Mouse (Mus musculus): ENCODE results near the gene Hivep3. TPM values are rescaled to one million over a fixed set of nuclear protein-coding genes. Genes with fewer than 3 reads are reported as not detected.
A peak's percentile ranks its signal among the peaks of the same experiment; 100 is the strongest.

Hivep3 gene
- polyA plus RNA-seq, 1 experiment from 2014 or later, result 24.0 TPM

GRCm38 (mm10) chr4:119806556-119806955 is 73.0 kb downstream of the Hivep3 start:
- 76% methylated on average over 2 of the region's 2 CpGs for WGBS

GRCm38 (mm10) chr4:119807359-119807758 is 73.8 kb downstream of the Hivep3 start:
- Histone ChIP-seq H3K4me2 (no peak overlapping the region), H3K9ac (no peak overlapping the region), H3K9me3 (no peaks in the 10 kb centered on the region), H3K27ac (no peak overlapping the region), H3K4me1 (peaks cover 4% of the 10 kb centered on the region; the same call in 1 of the 2 replicates), H3K36me3 (no peaks in the 10 kb centered on the region), H3K27me3 (0 out of 2 replicates have a peak, but pooled peaks cover 3% of the 10 kb centered on the region), H3K4me3 (no peak overlapping the region)
- WGBS, result 41% methylated on average over 2 of the region's 2 CpGs
- no peak for ATAC-seq (ENCODE audit: borderline replicate concordance, extremely low read depth, low FRiP score, low TSS enrichment)

More at GRCm38 (mm10) chr4:119806556-119806955, 73.0 kb downstream of the Hivep3 start:
- no peak overlapping the region for H3K4me2 ChIP-seq
- no peaks in the 10 kb centered on the region for H3K9me3 ChIP-seq
- H3K4me3 ChIP-seq, result no peak overlapping the region
- ATAC-seq (ENCODE audit: borderline replicate concordance, extremely low read depth, low FRiP score, low TSS enrichment), result no peak
- no peak overlapping the region for H3K27ac ChIP-seq
- H3K36me3 ChIP-seq, result no peaks in the 10 kb centered on the region
- no peaks in the 10 kb centered on the region for H3K4me1 ChIP-seq
- H3K9ac ChIP-seq, result no peak overlapping the region
- H3K27me3 ChIP-seq, result 0 out of 2 replicates have a peak, but pooled peaks cover 3% of the 10 kb centered on the region

GRCm38 (mm10) chr4:119809245-119809644 is 75.7 kb downstream of the Hivep3 start:
- Histone ChIP-seq H3K36me3 (no peaks in the 10 kb centered on the region), H3K9me3 (no peaks in the 10 kb centered on the region), H3K4me1 (peaks cover 19% of the 10 kb centered on the region), H3K9ac (no peak overlapping the region), H3K4me2 (no peak overlapping the region), H3K27ac (no peak overlapping the region), H3K4me3 (no peak overlapping the region), H3K27me3 (peaks cover 6% of the 10 kb centered on the region; the same call in 1 of the 2 replicates)
- WGBS, result 36% methylated on average over 5 of the region's 5 CpGs
- ATAC-seq (ENCODE audit: borderline replicate concordance, extremely low read depth, low FRiP score, low TSS enrichment), result 0 out of 2 replicates have a peak, but pooled peaks have one; percentile 12

- WGBS, result 6% methylated on average over 2 of the region's 2 CpGs
- H3K27ac ChIP-seq, result no peak overlapping the region
Observed at GRCm38 (mm10) chr4:119812775-119813174, 79.2 kb downstream of the Hivep3 start.

GRCm38 (mm10) chr4:119813500-119814184 is 80.1 kb downstream of the Hivep3 start:
- H3K4me2 ChIP-seq, result peak overlapping the region; percentile 88
- H3K9me3 ChIP-seq, result no peaks in the 10 kb centered on the region
- H3K4me1 ChIP-seq, result peaks cover 49% of the 10 kb centered on the region
- no peak overlapping the region for H3K27ac ChIP-seq
- H3K9ac ChIP-seq, result peak overlapping the region; percentile 50; the same call in 1 of the 2 replicates
- H3K4me3 ChIP-seq, result peak overlapping the region; percentile 52
- ATAC-seq (ENCODE audit: borderline replicate concordance, extremely low read depth, low FRiP score, low TSS enrichment), result 0 out of 2 replicates have a peak, but pooled peaks have one; percentile 46
- WGBS, result 15% methylated on average over 11 of the region's 12 CpGs
- peaks cover 11% of the 10 kb centered on the region for H3K27me3 ChIP-seq
- H3K36me3 ChIP-seq, result no peaks in the 10 kb centered on the region

More at GRCm38 (mm10) chr4:119812775-119813174, 79.2 kb downstream of the Hivep3 start:
- H3K36me3 ChIP-seq, result no peaks in the 10 kb centered on the region
- H3K27me3 ChIP-seq, result peaks cover 11% of the 10 kb centered on the region
- H3K9me3 ChIP-seq, result no peaks in the 10 kb centered on the region
- H3K9ac ChIP-seq, result no peak overlapping the region
- H3K4me2 ChIP-seq, result no peak overlapping the region
- H3K4me1 ChIP-seq, result peaks cover 49% of the 10 kb centered on the region
- H3K4me3 ChIP-seq, result no peak overlapping the region
- peak; percentile 23; the same call in 1 of the 2 replicates for ATAC-seq (ENCODE audit: borderline replicate concordance, extremely low read depth, low FRiP score, low TSS enrichment)

- peak overlapping the region; percentile 50 for H3K9ac ChIP-seq
- no peaks in the 10 kb centered on the region for H3K9me3 ChIP-seq
- H3K4me2 ChIP-seq, result peak overlapping the region; percentile 88
- WGBS, result 1% methylated on average over 47 of the region's 47 CpGs
- ATAC-seq (ENCODE audit: borderline replicate concordance, extremely low read depth, low FRiP score, low TSS enrichment), result 0 out of 2 replicates have a peak, but pooled peaks have one; percentile 33
- H3K4me1 ChIP-seq, result peaks cover 49% of the 10 kb centered on the region
- H3K4me3 ChIP-seq, result peak overlapping the region; percentile 52
- peaks cover 11% of the 10 kb centered on the region for H3K27me3 ChIP-seq
- no peaks in the 10 kb centered on the region for H3K36me3 ChIP-seq
- 0 out of 2 replicates have a peak overlapping the region, but pooled peaks have one; percentile 21 for H3K27ac ChIP-seq
Observed at GRCm38 (mm10) chr4:119814185-119815132, 80.9 kb downstream of the Hivep3 start.

GRCm38 (mm10) chr4:119815133-119815792 is 81.7 kb downstream of the Hivep3 start:
- peak overlapping the region; percentile 50 for H3K9ac ChIP-seq
- no peak for ATAC-seq (ENCODE audit: borderline replicate concordance, extremely low read depth, low FRiP score, low TSS enrichment)
- no peaks in the 10 kb centered on the region for H3K9me3 ChIP-seq
- H3K27me3 ChIP-seq, result peaks cover 9% of the 10 kb centered on the region
- 13% methylated on average over 7 of the region's 7 CpGs for WGBS
- peak overlapping the region; percentile 52 for H3K4me3 ChIP-seq
- peak overlapping the region; percentile 88 for H3K4me2 ChIP-seq
- H3K36me3 ChIP-seq, result no peaks in the 10 kb centered on the region
- peaks cover 49% of the 10 kb centered on the region for H3K4me1 ChIP-seq
- H3K27ac ChIP-seq, result 0 out of 2 replicates have a peak overlapping the region, but pooled peaks have one; percentile 54

GRCm38 (mm10) chr4:119815793-119816161 is 82.2 kb downstream of the Hivep3 start:
- peaks cover 49% of the 10 kb centered on the region for H3K4me1 ChIP-seq
- no peaks in the 10 kb centered on the region for H3K36me3 ChIP-seq
- H3K9ac ChIP-seq, result no peak overlapping the region
- ATAC-seq (ENCODE audit: borderline replicate concordance, extremely low read depth, low FRiP score, low TSS enrichment), result no peak
- H3K27ac ChIP-seq, result peak overlapping the region; percentile 54
- H3K4me2 ChIP-seq, result peak overlapping the region; percentile 88
- H3K4me3 ChIP-seq, result no peak overlapping the region
- H3K9me3 ChIP-seq, result no peaks in the 10 kb centered on the region
- peaks cover 8% of the 10 kb centered on the region for H3K27me3 ChIP-seq

GRCm38 (mm10) chr4:119816620-119817356 is 83.2 kb downstream of the Hivep3 start:
- no peak overlapping the region; the same call in 1 of the 2 replicates for H3K4me2 ChIP-seq
- H3K27ac ChIP-seq, result peak overlapping the region; percentile 54
- H3K27me3 ChIP-seq, result peaks cover 8% of the 10 kb centered on the region
- ATAC-seq (ENCODE audit: borderline replicate concordance, extremely low read depth, low FRiP score, low TSS enrichment), result peak; percentile 63; the same call in 1 of the 2 replicates
- no peak overlapping the region for H3K9ac ChIP-seq
- no peaks in the 10 kb centered on the region for H3K9me3 ChIP-seq
- no peak overlapping the region for H3K4me3 ChIP-seq
- WGBS, result 34% methylated on average over 7 of the region's 7 CpGs
- H3K36me3 ChIP-seq, result no peaks in the 10 kb centered on the region
- H3K4me1 ChIP-seq, result peaks cover 49% of the 10 kb centered on the region

GRCm38 (mm10) chr4:119825956-119826355 is 92.4 kb downstream of the Hivep3 start:
- Histone ChIP-seq H3K4me2 (no peak overlapping the region), H3K27ac (no peak overlapping the region), H3K36me3 (no peaks in the 10 kb centered on the region), H3K4me3 (no peak overlapping the region), H3K9me3 (no peaks in the 10 kb centered on the region), H3K9ac (no peak overlapping the region), H3K4me1 (no peaks in the 10 kb centered on the region), H3K27me3 (no peaks in the 10 kb centered on the region)
- no peak for ATAC-seq (ENCODE audit: borderline replicate concordance, extremely low read depth, low FRiP score, low TSS enrichment)
- WGBS, result 53% methylated on average over 3 of the region's 3 CpGs

- ATAC-seq (ENCODE audit: borderline replicate concordance, extremely low read depth, low FRiP score, low TSS enrichment), result no peak
- Histone ChIP-seq H3K27me3 (no peaks in the 10 kb centered on the region), H3K9me3 (no peaks in the 10 kb centered on the region), H3K4me2 (no peak overlapping the region), H3K4me3 (no peak overlapping the region), H3K9ac (no peak overlapping the region), H3K36me3 (no peaks in the 10 kb centered on the region), H3K27ac (no peak overlapping the region), H3K4me1 (no peaks in the 10 kb centered on the region)
- 52% methylated on average over 3 of the region's 3 CpGs for WGBS
Observed at GRCm38 (mm10) chr4:119828386-119828785, 94.8 kb downstream of the Hivep3 start.

Measured in lung, embryonic 15.5 days (tissue).